Mouse (Mus musculus) spleen, postnatal 0 days (tissue): ENCODE results near the gene Gm4778. TPM values are rescaled to one million over a fixed set of nuclear protein-coding genes. Genes with fewer than 3 reads are reported as not detected.

ENCODE experiments used
- polyA plus RNA-seq: library from polyadenylated mRNA; unstranded; fragments of >200 nt; fragmentation: Nextera tagmentation; extraction: Ambion mirVana; gene quantifications from 2 replicates; pipeline ENCODE4 v1.2.1, GENCODE M21; 2015

Gene Gm4778
- not detected in 2 replicates for polyA plus RNA-seq

GRCm38 (mm10) chr3:94263736-94264135 lies at the start of gene Gm4778:
Gene Gm4778 (plus strand): TSS chr3:94264036.

GRCm38 (mm10) chr3:94309633-94310363 lies 46.0 kb downstream of the Gm4778 start, which contains the start of gene Them4:
Gene Them4 (plus strand): TSS chr3:94310089.

Other genes starting within 250 kb of the Gm4778 start
- gene Gm9125, start 209.2 kb upstream of the Gm4778 start, polyA plus RNA-seq: not detected in 2 replicates
- gene Gm10697, start 191.4 kb upstream of the Gm4778 start, polyA plus RNA-seq: not detected in 2 replicates
- gene Gm10696, start 85.8 kb upstream of the Gm4778 start, polyA plus RNA-seq: not detected in 2 replicates
- gene Gm5286, start 67.3 kb upstream of the Gm4778 start, polyA plus RNA-seq: not detected in 2 replicates
- gene Them4, start 46.1 kb downstream of the Gm4778 start, polyA plus RNA-seq: 3.1 TPM in 2 replicates
- gene Them5, start 78.1 kb downstream of the Gm4778 start, polyA plus RNA-seq: not detected in 2 replicates
- gene C2cd4d, start 98.4 kb downstream of the Gm4778 start, polyA plus RNA-seq: 0.08 and 0.52 TPM in 2 replicates
- gene Rorc, start 108.8 kb downstream of the Gm4778 start, polyA plus RNA-seq: 0.61 and 0.90 TPM in 2 replicates
- gene Lingo4, start 134.5 kb downstream of the Gm4778 start, polyA plus RNA-seq: 0.37 and 0.92 TPM in 2 replicates
- 3.7 and 4.8 TPM in 2 replicates for gene Tdrkh, start 149.2 kb downstream of the Gm4778 start, polyA plus RNA-seq
- 42.2 and 42.7 TPM in 2 replicates for gene Mrpl9, start 179.3 kb downstream of the Gm4778 start, polyA plus RNA-seq
- 0.31 and 0.35 TPM in 2 replicates for gene Oaz3, start 179.9 kb downstream of the Gm4778 start, polyA plus RNA-seq
- 0.98 and 1.0 TPM in 2 replicates for gene Celf3, start 214.3 kb downstream of the Gm4778 start, polyA plus RNA-seq
- 0.40 and 1.5 TPM in 2 replicates for gene Riiad1, start 216.3 kb downstream of the Gm4778 start, polyA plus RNA-seq